Mouse (Mus musculus) ovary, postnatal 36 days (tissue): ENCODE data around the gene C1qtnf1.

Source experiments
- DNase-seq: peaks from one replicate; pipeline ENCODE4 v3.0.0; 2022; ENCODE audit warnings: low spot score, mixed read lengths

The C1qtnf1 gene

DNA sequence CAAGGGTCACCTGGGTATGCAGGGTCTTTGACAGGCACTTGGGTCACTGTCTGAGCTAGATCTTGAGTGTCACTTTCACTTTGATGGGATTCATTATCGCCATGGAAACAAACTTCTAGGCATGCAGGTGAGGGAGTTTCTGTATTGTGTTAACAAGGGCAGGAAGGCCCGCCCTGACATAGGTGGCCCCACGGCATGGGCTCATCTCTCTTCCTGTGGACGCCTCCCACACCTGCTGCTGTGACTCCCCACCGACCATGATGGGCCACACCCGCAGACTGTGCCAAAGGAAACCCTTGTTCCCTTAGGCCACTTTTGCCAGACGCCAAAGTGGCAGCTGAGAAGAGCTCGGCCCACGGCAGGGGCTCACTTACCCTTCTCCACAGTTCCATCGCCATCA is 17.5 kb upstream of the C1qtnf1 start:
- DNase-seq: no peak

DNA sequence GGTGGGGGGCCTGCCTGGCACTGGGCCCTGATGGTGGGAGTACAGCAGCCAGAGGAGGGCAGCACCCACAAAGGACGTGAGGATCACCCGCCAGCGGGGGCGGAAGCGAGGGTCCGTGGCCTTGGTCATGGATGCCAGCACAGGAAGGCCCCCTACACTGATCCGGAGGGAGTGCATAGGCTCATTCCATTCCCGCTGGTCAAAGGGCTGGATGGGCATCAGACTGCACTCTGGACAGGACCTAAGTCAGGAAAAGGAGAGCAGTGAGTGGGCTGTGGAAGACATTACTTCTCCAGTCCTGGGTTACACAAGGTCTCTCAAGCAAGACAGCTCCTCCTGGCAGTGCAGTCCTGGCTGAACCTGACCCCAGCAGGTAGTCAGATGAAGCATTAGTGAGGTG is 16.7 kb upstream of the C1qtnf1 start:
- DNase-seq: no peak

DNA sequence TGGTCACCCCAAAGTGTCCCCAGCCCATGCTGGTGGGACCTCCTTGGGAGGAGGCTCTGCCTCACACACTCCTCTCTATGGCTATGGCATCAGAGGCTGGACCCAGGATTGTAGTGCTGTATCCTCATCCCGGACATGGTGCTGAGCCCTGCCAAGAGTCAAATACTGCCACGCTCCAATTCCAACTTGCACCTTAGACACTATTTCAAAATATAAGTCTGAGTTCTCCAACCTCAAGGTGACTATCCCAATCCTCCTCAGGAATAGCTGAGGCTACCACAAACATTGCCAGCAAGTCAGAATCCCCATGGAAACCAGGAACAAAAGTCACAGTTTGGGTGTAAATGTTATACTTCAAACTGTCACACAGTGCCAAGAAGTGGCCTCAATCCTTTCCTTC is 15.4 kb upstream of the C1qtnf1 start:
- DNase-seq: no peak

DNA sequence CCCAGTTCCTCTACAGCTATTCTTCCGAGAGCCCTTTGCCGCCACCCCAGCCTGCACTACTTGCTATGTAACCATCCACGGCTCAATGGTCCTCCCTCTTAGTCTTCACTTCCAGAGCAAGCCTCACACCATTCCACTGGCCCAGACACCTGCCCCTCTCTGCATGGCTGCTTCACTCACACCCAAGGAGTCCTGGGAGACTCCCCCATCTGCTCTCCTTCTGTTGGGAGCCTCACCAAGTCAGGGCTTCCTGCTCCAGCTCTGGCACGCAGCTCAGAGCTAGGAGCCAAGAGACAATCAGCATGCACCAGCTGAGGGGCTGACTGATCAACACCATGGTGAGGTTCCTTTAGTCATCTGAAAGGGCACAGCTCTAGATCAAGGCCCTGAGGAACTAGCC is 14.9 kb upstream of the C1qtnf1 start:
- DNase-seq: no peak

DNA sequence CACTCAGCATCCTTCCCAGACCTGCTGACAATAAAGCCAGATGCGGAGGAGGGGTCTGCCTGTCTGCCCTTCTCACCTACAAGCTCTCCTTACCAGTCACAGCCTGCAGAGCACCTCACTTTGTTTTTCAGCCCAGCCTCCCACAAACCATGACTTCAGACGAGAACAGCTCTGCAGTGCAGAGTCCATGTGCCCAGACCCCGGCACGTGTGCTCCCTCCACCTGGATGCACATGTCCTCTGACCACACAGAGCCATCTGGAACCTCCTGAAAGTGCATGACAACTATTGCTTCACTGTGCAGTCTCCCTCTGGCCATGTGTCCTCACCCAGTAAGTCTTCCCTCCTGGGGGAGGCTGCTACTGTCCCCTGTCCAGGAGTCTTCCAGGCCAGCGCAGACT is 13.7 kb upstream of the C1qtnf1 start:
- DNase-seq: no peak

DNA sequence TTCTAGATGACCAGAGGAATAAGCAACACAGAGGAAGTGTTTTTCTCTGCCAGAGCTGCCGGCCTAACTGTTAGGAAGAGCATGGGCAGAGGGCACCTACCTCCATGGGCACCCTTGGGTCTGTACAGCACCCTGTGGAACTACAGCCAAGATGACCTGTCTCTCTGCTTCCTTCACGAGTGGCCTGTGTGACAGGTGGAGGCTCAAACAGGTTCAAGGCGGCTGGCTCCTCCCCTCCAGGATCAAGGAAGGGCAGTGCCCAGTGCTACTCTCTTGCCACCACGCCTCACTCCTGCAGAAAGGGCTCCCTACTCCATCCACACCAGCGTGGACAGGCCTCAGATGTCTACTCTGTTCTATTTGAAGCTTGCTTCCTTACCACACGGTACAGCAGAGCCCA is 12.4 kb upstream of the C1qtnf1 start:
- DNase-seq: no peak

DNA sequence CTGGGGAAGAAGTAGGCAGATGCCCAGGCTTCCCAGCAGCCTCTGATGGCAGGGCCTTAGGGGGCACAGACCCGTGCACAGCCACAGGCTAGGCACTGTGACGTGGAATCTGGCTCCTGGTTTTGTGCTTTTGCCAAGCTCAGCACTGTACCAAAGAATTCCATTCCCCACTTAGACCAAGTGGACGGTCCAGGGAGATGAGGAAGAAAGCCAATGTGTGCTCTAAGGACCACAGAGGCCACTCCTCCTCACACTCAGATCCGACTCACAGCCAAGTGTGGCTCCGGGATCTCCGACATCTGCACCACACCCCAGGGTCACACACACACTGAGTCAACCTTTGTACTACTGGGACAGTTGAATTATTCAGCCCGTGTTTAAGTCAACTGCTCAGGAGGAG is 12.0 kb upstream of the C1qtnf1 start:
- DNase-seq: no peak

DNA sequence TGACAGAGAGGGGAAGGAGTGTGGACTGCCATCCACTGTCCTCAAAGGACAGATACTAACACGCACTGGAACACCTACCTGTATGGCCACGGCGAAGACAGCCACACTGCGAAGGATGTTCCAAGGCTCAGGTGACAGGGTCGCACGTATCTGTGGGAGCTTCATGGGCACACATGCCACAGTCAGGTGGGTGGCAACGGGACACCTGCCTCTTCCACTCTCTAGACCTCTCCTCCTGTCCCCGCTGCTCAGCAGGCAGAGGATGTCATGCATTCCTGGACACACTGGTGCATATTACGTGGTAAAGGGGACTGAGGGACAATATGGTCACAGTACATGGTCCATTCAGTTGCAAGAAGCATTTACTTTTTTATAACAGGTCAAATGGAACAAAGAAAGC is 10.5 kb upstream of the C1qtnf1 start:
- no peak for DNase-seq

DNA sequence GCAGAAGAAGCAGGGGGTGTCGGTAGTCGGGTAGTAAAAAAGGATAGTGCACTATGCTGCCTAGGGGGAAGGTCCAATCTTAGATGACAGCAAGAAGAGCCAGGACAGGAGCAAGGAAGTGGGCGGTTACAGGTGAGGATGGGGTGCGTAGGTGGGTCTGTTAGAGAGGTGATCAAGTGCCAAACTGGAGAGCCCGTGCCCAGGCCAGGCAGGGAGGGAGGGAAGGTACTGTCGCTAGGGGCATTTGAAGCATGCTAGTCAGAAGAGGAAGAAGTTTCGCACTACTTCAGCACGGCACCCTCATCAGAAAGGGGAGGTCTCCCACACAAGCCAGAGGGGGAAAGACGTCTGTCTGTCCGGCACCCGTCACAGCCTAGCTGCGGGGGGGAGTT is 9.6 kb upstream of the C1qtnf1 start:
- DNase-seq: no peak

DNA sequence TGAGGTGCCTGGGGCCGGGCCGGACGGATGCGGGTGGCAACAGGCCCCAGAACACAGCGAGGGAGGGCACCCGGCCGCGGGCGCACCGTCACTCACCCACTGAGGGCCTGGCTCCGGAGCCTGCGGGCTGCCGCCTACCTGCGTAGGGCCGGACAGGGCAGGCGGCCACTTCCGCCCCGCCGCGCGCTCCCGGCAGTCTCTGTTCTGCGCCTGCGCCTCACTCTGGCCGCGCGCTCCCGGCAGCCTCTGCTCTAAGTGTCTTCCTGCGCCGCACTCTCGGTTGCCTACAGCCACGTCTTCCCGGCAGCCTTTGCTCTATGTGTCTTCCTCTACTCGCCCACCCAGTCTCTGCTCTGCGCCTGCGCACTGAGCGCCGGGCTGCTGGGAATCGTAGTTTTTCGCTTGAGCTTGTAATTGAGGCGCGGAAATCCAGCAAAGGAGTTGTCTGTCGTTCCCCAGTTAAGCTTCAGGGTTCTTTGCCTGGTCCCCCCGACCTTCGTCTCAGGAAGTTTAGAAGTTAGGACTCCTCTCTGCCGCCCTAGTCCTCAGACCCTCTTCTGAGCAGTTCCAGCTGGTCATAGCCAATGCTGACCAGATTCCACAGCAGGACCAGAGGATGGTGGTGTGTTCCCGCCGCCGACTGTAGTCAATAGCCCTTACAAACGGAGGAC is 9.0 kb upstream of the C1qtnf1 start, which contains the start of gene Cant1:
Gene Cant1, minus strand, starts transcription at position 253 of the 671 bp plus-strand sequence.
- peak; percentile 97 for DNase-seq

DNA sequence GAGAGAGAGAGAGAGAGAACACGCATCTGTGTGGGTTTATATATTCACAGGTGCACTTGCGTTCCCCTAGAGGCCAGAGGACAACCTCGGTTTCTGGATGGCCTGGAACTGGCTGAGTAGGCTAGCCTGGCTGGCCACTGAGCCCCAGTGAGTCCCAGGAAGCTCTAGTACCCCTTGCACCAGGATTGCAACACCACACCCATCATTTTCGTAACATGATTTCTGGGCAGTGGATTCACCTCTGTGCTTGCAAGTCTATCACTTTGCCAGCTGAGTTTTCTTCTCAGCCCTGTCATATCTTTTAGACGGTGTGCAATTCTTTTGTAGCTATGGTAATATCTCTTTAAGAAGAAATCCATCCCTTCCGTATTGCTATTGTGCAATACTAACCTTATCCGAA is 7.7 kb upstream of the C1qtnf1 start:
- DNase-seq: no peak

DNA sequence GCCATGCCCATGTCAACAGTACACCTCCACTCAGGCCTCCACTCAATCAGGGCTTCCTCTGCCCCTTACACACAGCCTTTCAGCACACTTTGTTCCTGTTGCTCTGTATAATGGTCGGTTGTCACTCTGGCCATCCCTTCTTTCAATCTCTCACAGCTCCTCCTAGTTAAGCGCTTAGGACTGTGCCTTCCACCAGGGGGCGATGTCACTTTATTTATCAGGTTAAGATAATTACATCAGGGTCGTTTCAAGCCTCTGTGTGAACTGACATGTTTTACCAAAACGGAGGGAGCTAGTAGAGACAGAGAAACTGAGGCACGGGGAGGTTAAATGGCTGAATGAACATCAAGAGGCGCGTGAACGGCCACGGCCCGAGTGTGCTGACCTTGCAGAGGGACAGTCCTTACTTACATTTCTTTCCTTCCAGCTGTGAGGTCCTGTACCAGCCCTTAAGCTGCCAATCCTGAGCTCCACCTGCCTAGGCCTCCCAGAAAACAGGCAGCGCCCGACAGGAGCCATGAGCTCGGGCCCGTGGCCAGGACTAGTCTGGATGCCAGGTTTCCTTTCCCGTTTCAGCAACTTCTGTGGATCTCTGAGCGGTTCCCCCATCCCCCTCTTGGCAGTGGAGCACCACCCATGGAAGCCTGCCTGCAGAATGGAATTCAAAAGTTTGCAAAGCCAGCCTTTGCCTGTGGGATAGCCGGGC is 4.6 kb upstream of the C1qtnf1 start:
- DNase-seq: peak; percentile 76

DNA sequence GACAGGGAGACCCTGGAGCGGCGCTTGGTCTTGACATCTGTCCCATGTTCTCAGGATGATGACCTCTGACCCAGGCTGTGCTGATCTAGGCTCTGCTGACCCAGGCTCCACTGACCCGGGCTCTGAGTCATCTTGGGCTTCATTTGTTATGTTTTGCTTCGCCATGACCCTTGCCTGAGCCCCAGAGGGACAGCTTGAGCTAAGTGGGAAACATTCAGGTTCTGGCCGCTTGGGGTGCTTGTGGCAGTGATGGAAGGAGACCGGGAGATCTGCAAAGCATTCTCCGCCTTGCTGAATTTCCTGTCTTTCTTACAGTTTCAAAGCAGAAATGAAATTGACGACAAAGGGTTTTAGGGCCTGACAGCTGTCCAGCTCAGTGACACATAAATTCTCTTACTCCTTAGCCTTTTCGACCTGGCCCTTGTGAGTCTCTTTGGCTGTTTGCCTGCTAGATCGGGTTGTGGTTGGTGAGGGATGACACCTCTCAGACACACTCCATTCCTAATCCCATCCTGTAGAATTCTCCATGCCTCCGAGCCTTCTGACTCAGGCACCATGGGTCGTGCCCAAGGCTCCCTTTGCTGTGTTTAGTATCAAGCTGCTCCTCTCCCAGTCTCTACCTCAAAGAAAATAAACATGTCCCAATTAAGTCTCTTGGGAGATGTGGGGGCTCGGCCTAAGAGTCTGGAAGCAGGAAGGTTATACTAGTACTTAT is 3.2 kb upstream of the C1qtnf1 start:
- peak; percentile 12 for DNase-seq

DNA sequence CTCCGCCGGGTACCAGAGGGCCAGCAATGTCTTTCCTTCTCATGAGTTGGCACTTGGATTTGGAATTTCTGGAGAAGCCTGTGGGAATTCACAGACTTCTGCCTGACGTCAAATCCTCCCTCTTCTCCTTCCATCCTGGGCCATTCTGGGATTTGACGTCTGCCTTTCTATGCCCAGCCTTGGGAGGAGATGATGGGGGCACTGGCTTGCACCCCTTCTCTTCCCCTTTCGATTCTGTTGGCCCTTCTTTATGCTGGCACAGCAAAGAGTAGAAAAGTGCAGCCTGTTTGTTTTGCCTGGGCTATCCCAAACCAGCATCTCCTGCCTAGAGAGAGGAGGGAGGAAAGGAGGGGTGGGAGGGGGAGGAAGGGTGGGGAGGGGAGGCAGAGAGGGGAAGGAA is 1.2 kb upstream of the C1qtnf1 start:
- DNase-seq: no peak

DNA sequence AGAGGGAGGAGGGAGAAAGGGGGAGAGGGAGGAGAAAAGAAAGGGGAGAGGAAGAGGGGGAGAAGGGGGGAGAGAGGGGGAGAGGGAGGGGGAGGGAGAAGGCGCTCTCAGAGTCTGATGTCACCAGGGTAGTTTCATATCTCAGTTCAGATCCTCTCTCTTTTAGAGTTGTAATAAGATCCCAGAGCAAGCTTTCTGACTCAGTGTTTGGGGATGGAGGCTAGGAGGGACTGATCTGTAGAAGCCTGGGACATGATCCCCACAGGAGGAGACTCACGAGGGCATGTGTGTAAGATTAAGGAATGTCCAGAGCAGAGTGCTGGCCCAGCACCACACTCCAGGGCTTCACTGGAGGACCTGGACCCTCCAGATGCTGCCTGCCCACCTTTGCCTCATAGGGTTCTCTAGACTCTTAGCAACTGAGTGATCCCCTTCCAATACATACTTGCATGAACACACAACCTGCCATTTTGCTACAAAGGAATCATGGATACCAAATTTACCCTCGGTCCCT is 680 bp upstream of the C1qtnf1 start:
- no peak for DNase-seq

DNA sequence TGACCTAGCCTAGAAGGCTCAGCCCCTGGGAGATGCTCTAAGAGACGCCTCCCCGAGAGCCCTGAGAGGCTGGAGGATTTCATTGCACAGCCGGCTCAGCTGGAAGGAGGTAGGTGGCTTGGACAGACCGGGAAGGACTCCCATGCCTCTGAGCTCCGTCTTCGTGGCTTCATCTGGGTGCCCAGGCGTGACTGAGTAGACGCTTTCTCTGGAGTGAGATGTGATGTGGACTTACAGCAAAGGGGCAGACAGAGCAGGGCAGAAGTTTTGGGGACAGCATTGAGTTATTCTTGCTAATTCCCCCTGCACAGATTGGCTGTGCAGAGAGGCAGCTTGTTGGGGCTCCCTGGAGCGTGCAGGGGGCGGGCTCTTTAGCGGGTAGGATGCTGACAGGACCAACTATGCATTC is 461 bp downstream of the C1qtnf1 start:
- DNase-seq: peak; percentile 38

DNA sequence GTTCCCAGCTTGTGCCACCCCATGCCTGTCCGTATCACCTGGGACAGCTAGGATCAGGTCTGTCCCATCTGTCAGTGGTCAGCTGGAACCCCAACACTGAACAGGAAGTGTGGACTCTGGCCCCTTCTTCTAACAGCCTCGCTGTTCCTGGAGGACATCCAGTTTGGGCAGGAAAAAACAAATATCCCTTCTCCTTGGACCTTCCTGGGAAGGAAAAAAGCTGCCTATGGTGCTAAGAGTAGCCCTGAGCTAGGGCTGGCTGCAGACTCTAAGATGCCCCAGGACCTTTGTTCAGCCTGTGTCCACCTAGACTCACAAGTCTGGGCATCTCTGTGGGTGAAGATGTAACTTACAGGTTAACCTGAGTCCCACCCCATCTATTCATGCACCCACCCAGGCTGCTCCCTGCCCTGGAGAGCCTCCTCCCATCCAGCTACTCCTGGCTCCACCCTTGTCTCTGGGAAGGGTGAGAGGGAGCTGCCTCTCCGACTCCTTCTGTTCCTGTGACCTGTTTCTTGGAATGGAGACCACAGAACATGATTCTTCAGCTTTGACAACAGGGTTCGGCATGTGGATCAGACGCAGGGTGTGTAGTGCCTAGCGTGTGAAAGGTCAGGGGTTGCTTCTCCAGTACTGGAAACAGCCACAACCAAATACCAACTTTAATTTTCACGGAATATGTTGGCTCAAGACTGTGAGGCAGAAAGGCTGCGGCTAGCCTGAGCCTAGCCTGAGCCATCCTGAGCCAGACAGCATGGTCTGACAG is 1.1 kb downstream of the C1qtnf1 start:
- peak; percentile 12 for DNase-seq

DNA sequence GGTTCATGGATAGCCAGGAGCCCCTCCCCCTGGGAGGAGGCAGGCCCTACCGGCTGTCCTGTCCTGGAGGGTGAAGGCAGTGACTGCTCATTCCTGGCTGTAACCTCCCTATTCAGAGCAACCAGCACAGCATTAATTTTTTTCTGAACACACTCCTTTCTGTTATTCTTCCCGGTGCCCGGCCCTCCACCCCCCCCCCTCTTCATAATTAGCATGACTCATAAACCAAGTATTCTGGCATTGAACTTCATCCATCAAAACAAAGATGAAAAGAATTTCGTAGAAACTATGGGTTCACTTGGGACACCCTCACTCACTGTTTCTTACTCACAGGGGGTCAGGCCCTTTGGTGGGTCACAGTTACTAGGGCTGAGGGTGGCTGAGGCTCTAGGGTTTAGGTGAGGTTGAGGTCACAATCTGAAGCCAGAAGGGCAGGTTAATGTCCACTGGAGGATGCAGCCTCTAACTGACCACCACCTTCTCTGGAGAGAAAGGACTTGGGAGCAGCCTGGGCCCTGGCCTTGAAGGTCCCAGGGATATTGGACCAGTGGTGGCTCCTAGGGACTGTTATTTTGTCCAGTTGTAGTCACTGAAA is 2.4 kb downstream of the C1qtnf1 start:
- peak; percentile 8 for DNase-seq

DNA sequence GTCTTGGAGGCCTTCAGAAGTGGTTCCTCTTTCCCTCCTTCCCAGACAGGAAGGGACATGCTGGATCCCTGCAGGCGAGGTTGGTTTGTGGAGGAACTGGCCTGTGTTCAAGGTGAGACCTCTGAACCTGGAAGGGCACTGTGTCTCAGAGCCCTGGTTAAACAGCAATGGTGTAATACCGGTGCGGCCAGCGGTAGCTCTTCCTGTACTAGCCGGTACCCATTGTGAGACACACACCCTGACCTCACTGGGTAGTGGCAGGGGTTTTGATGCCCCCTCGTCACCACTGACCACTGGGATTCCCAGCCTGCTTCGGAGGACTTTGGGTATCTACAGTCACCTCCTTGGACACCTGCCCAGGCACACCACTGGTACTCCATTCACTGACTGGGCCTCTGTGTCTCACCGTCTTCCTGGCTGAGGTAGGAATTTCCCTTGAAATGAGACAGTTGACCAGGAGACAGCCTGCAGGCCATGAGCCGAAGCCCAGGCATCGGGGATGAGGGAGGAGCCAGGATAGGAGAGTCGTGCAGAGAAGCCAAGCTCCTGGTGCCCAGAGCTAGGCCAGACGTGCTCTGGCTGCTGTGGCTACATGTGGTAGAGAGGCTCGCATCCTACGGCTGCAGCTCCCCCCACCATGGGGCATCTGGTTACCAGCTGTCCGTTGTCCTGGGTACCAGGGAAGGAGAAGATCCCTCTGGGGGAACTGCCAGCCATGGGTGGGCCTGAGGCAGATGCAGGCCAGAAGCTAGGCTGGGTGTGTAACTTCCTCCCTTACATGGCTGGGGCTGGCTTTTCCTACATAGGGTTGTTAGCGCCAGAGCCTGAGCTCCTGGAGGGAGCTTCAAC is 3.3 kb downstream of the C1qtnf1 start:
- DNase-seq: peak; percentile 11

DNA sequence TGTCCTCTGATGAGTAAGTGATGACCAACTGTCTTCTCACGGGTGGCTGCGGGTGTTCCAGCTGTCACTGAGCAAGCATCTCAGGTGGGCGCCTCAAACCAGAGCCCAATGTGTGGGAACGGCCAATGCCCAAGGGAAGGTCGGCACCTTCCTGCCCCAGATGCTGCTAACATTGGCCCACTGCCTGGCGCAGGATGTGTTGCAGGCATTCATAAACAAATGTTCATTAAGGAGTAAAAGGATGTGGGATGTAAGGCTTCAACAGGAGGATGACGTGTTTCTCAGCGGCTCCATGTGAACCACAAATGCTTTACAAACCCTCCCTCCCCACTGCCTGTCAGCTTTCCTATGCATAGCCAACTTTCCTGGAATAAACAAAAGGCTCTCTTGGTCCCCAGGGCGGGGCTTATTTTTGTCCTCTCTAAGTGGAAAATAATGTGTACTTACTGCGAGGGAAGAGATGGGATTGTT is 5.4 kb downstream of the C1qtnf1 start:
- DNase-seq: peak; percentile 7

DNA sequence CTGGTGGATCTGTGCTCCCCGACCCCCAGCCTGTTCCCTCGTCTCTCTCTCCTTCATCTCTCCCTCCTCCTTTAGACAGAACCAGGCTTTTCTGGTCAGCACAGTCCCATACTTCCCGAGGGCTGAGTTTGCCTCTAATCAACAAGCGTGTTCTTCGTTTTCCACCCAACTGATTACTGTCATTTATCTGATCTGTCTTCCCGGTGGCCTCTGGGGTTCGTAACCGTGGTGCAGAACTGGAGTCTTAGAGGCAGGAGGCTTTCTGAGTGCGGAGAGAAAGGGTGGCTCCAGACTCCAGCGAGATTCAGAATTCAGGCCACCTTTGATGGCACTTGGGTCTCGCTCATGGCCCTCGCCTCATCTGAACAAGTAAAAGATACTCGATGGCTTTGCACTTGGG is 6.1 kb downstream of the C1qtnf1 start:
- no peak for DNase-seq
